Mouse (Mus musculus): ENCODE measurements at regions not wholly inside any gene's neighbourhood (a gene's known extent, or its start where the extent isn't known, plus 50 kb on each side); places are given as distances from the start of the nearest gene placed in this dataset.

GRCm38 (mm10) chr13:63699624-63700023, 115.4 kb upstream of the Ercc6l2 start:
- no peak for DNase-seq (ENCODE audit: low spot score in 2 of 2)

- DNase-seq (ENCODE audit: low spot score in 2 of 2): no peak
Observed at GRCm38 (mm10) chr13:63700747-63701146, 114.3 kb upstream of the Ercc6l2 start.

- no peak for DNase-seq (ENCODE audit: low spot score in 2 of 2)
Observed at GRCm38 (mm10) chr13:63701199-63702175, 113.6 kb upstream of the Ercc6l2 start.

- no peak for DNase-seq (ENCODE audit: low spot score in 2 of 2)
Observed at GRCm38 (mm10) chr13:63708567-63708966, 106.5 kb upstream of the Ercc6l2 start.

GRCm38 (mm10) chr13:63713137-63713536, 101.9 kb upstream of the Ercc6l2 start:
- DNase-seq (ENCODE audit: low spot score in 2 of 2): no peak

GRCm38 (mm10) chr13:63716498-63716897, 98.5 kb upstream of the Ercc6l2 start:
- no peak for DNase-seq (ENCODE audit: low spot score in 2 of 2)

- DNase-seq (ENCODE audit: low spot score in 2 of 2): no peak
Observed at GRCm38 (mm10) chr13:63717249-63717648, 97.8 kb upstream of the Ercc6l2 start.

- no peak for DNase-seq (ENCODE audit: low spot score in 2 of 2)
Observed at GRCm38 (mm10) chr13:63718782-63719181, 96.3 kb upstream of the Ercc6l2 start.

- DNase-seq (ENCODE audit: low spot score in 2 of 2): no peak
Observed at GRCm38 (mm10) chr13:63719351-63720207, 95.5 kb upstream of the Ercc6l2 start.

GRCm38 (mm10) chr13:63720610-63721009, 94.4 kb upstream of the Ercc6l2 start:
- DNase-seq (ENCODE audit: low spot score in 2 of 2): no peak

- DNase-seq (ENCODE audit: low spot score in 2 of 2): no peak
Observed at GRCm38 (mm10) chr13:63721011-63721625, 93.9 kb upstream of the Ercc6l2 start.

- no peak for DNase-seq (ENCODE audit: low spot score in 2 of 2)
Observed at GRCm38 (mm10) chr13:63724293-63724692, 90.7 kb upstream of the Ercc6l2 start.

- no peak for DNase-seq (ENCODE audit: low spot score in 2 of 2)
Observed at GRCm38 (mm10) chr13:63724843-63725582, 90.0 kb upstream of the Ercc6l2 start.

- peak in 1 of 2 experiments; percentile 8 for DNase-seq (ENCODE audit: low spot score in 2 of 2)
Observed at GRCm38 (mm10) chr13:63726035-63726434, 89.0 kb upstream of the Ercc6l2 start.

- DNase-seq (ENCODE audit: low spot score in 2 of 2): peak in 1 of 2 experiments; percentile 25
Observed at GRCm38 (mm10) chr13:63726509-63726908, 88.5 kb upstream of the Ercc6l2 start.

- DNase-seq (ENCODE audit: low spot score in 2 of 2): no peak
Observed at GRCm38 (mm10) chr13:63735739-63736138, 79.3 kb upstream of the Ercc6l2 start.

- no peak for DNase-seq (ENCODE audit: low spot score in 2 of 2)
Observed at GRCm38 (mm10) chr13:63741879-63742278, 73.2 kb upstream of the Ercc6l2 start.

GRCm38 (mm10) chr13:63748788-63749187, 66.3 kb upstream of the Ercc6l2 start:
- DNase-seq (ENCODE audit: low spot score in 2 of 2): no peak

- DNase-seq (ENCODE audit: low spot score in 2 of 2): no peak
Observed at GRCm38 (mm10) chr13:63749997-63750396, 65.0 kb upstream of the Ercc6l2 start.

- no peak for DNase-seq (ENCODE audit: low spot score in 2 of 2)
Observed at GRCm38 (mm10) chr13:63751196-63751595, 63.8 kb upstream of the Ercc6l2 start.

- no peak for DNase-seq (ENCODE audit: low spot score in 2 of 2)
Observed at GRCm38 (mm10) chr13:63757061-63757460, 58.0 kb upstream of the Ercc6l2 start.
